Mouse (Mus musculus) stomach, embryonic 15.5 days (tissue): Measurements from ENCODE around the gene Zfand2a. TPM values are rescaled to one million over a fixed set of nuclear protein-coding genes. Genes with fewer than 3 reads are reported as not detected.

Source experiments
- ATAC-seq: fragments of 200-750 bp; cut with Nextera tagmentation; 2 replicates; pipeline ENCODE4 v1.8.0; 2017; ENCODE audit warnings: low read depth, moderate number of reproducible peaks, moderate TSS enrichment; ENCODE audit not compliant: insufficient read depth, low FRiP score
- H3K27ac ChIP-seq: fragments of 300-500 bp; sonication (generic); 2 replicates; pipeline ENCODE4 v1.5.1; 2015; ENCODE audit warnings: mild to moderate bottlenecking, inconsistent platforms
- H3K27me3 ChIP-seq: fragments of 300-500 bp; sonication (generic); replicated peaks from 2 replicates; pipeline ENCODE4 v1.6.1; 2015; ENCODE audit warnings: inconsistent platforms
- H3K36me3 ChIP-seq: fragments of 300-500 bp; sonication (generic); 2 replicates; pipeline ENCODE4 v1.6.1; 2015; ENCODE audit warnings: inconsistent platforms
- H3K4me1 ChIP-seq: fragments of 300-500 bp; sonication (generic); 2 replicates; pipeline ENCODE4 v1.6.1; 2015; ENCODE audit warnings: inconsistent platforms
- H3K4me2 ChIP-seq: fragments of 300-500 bp; sonication (generic); 2 replicates; pipeline ENCODE4 v1.6.1; 2015; ENCODE audit warnings: mild to moderate bottlenecking, inconsistent platforms
- H3K4me3 ChIP-seq: fragments of 300-500 bp; sonication (generic); replicated peaks from 2 replicates; pipeline ENCODE4 v1.5.1; 2015; ENCODE audit warnings: inconsistent platforms
- H3K9ac ChIP-seq: fragments of 300-500 bp; sonication (generic); 2 replicates; pipeline ENCODE4 v1.6.1; 2015; ENCODE audit warnings: inconsistent platforms
- H3K9me3 ChIP-seq: fragments of 300-500 bp; sonication (generic); 2 replicates; pipeline ENCODE4 v1.6.1; 2016; ENCODE audit warnings: inconsistent platforms
- WGBS: fragments of 180-500 bp; shearing (Covaris S2); methylation state at CpG from one replicate; pipeline ENCODE4 v1.1.7; 2015; 5-methylcytosine and 5-hydroxymethylcytosine counted together
- polyA plus RNA-seq: library from polyadenylated mRNA; unstranded; fragments of >200 nt; fragmentation: Nextera tagmentation; extraction: Ambion mirVana; gene quantifications from 2 replicates; pipeline ENCODE4 v1.2.1, GENCODE M21; 2015

Zfand2a gene
- polyA plus RNA-seq, 1 experiment from 2014 or later, result 7.0 TPM

- Histone ChIP-seq H3K4me3 (no peak overlapping the region), H3K36me3 (no peaks in the 10 kb centered on the region), H3K4me1 (peaks cover 4% of the 10 kb centered on the region; the same call in 1 of the 2 replicates), H3K27me3 (no peaks in the 10 kb centered on the region), H3K9me3 (no peaks in the 10 kb centered on the region), H3K9ac (no peak overlapping the region), H3K27ac (no peak overlapping the region), H3K4me2 (no peak overlapping the region)
- ATAC-seq, result no peak
- WGBS, result 63% methylated on average over 4 of the region's 4 CpGs
Measured at GRCm38 (mm10) chr5:139464874-139465273, 19.5 kb downstream of the Zfand2a start.

- Histone ChIP-seq H3K9ac (peak within 1 kb of the TSS; percentile 46; the same call in 1 of the 2 replicates), H3K4me2 (peak within 1 kb of the TSS; percentile 73), H3K4me1 (peaks cover 4% of the 10 kb centered on the region; the same call in 1 of the 2 replicates), H3K9me3 (no peaks in the 10 kb centered on the region), H3K27ac (no peak within 1 kb of the TSS), H3K4me3 (peak within 1 kb of the TSS; percentile 80), H3K36me3 (no peaks in the 10 kb centered on the region), H3K27me3 (no peaks in the 10 kb centered on the region)
- 4% methylated on average over 42 of the region's 42 CpGs for WGBS
- peak; percentile 96 for ATAC-seq
Measured at GRCm38 (mm10) chr5:139460384-139461067, 23.8 kb downstream of the Zfand2a start, which contains the start of gene 3110082I17Rik. Gene 3110082I17Rik (minus strand): TSS chr5:139460527.

- WGBS, result 10% methylated on average over 10 of the region's 10 CpGs
- 0 out of 2 replicates have a peak, but pooled peaks have one; percentile 8 for ATAC-seq
Measured at GRCm38 (mm10) chr5:139459938-139460337, 24.4 kb downstream of the Zfand2a start.

GRCm38 (mm10) chr5:139457241-139457640 lies 27.1 kb downstream of the Zfand2a start:
- peak overlapping the region; percentile 13; the same call in 1 of the 2 replicates for H3K4me2 ChIP-seq
- H3K4me1 ChIP-seq, result peaks cover 4% of the 10 kb centered on the region; the same call in 1 of the 2 replicates
- 61% methylated on average over 8 of the region's 8 CpGs for WGBS
- no peaks in the 10 kb centered on the region for H3K36me3 ChIP-seq
- H3K9ac ChIP-seq, result no peak overlapping the region
- peak overlapping the region; percentile 76 for H3K27ac ChIP-seq
- ATAC-seq, result no peak
- no peaks in the 10 kb centered on the region for H3K27me3 ChIP-seq
- H3K9me3 ChIP-seq, result no peaks in the 10 kb centered on the region
- H3K4me3 ChIP-seq, result no peak overlapping the region

More at GRCm38 (mm10) chr5:139459938-139460337, 24.4 kb downstream of the Zfand2a start:
- no peak overlapping the region for H3K27ac ChIP-seq
- H3K9ac ChIP-seq, result peak overlapping the region; percentile 46; the same call in 1 of the 2 replicates
- peak overlapping the region; percentile 73 for H3K4me2 ChIP-seq
- peaks cover 4% of the 10 kb centered on the region; the same call in 1 of the 2 replicates for H3K4me1 ChIP-seq
- H3K27me3 ChIP-seq, result no peaks in the 10 kb centered on the region
- H3K4me3 ChIP-seq, result peak overlapping the region; percentile 80
- no peaks in the 10 kb centered on the region for H3K9me3 ChIP-seq
- no peaks in the 10 kb centered on the region for H3K36me3 ChIP-seq

DNA sequence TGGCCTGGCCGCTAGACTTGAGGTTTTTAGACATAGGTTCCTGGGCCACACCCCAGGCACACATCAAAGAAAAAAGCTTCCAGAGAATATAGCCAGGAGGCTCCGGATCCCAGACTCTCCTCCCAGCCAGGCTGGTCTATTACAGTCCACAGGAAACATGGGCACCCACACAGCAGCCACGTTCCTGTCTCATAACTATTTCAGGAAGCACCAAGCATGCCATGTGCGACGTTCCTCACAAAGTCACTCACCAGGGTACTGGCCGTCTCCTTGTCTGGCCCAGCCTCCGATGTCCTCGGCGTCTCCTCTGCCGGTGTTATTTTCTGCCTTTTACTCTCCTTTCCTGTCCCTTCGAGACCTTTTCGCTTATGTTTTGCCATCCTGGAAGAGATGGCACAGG lies 29.2 kb downstream of the Zfand2a start:
- H3K9ac ChIP-seq, result no peak overlapping the region
- 91% methylated on average over 12 of the region's 12 CpGs for WGBS
- no peak overlapping the region for H3K4me2 ChIP-seq

GRCm38 (mm10) chr5:139453031-139453430 lies 31.3 kb downstream of the Zfand2a start:
- Histone ChIP-seq H3K4me2 (no peak overlapping the region), H3K27ac (peak overlapping the region; percentile 58), H3K9me3 (no peaks in the 10 kb centered on the region), H3K4me3 (no peak overlapping the region), H3K27me3 (no peaks in the 10 kb centered on the region), H3K9ac (no peak overlapping the region), H3K4me1 (peaks cover 8% of the 10 kb centered on the region), H3K36me3 (no peaks in the 10 kb centered on the region)
- no peak for ATAC-seq
- WGBS, result 84% methylated on average over 10 of the region's 10 CpGs

More for the DNA sequence above, 29.2 kb downstream of the Zfand2a start:
- no peak overlapping the region for H3K4me3 ChIP-seq
- no peaks in the 10 kb centered on the region for H3K4me1 ChIP-seq
- H3K27me3 ChIP-seq, result no peaks in the 10 kb centered on the region
- H3K36me3 ChIP-seq, result no peaks in the 10 kb centered on the region
- H3K27ac ChIP-seq, result no peak overlapping the region
- no peak for ATAC-seq
- H3K9me3 ChIP-seq, result no peaks in the 10 kb centered on the region

- WGBS, result 28% methylated on average over 4 of the region's 4 CpGs
- no peak overlapping the region for H3K27ac ChIP-seq
Measured at GRCm38 (mm10) chr5:139449926-139450325, 34.4 kb downstream of the Zfand2a start.

GRCm38 (mm10) chr5:139449161-139449791 lies 35.1 kb downstream of the Zfand2a start:
- Histone ChIP-seq H3K4me3 (no peak overlapping the region), H3K27ac (no peak overlapping the region), H3K36me3 (no peaks in the 10 kb centered on the region), H3K27me3 (no peaks in the 10 kb centered on the region), H3K9me3 (no peaks in the 10 kb centered on the region), H3K4me1 (peaks cover 8% of the 10 kb centered on the region), H3K4me2 (no peak overlapping the region), H3K9ac (no peak overlapping the region)
- no peak for ATAC-seq
- 34% methylated on average over 5 of the region's 5 CpGs for WGBS

More at GRCm38 (mm10) chr5:139449926-139450325, 34.4 kb downstream of the Zfand2a start:
- no peaks in the 10 kb centered on the region for H3K27me3 ChIP-seq
- H3K4me3 ChIP-seq, result no peak overlapping the region
- no peaks in the 10 kb centered on the region for H3K36me3 ChIP-seq
- H3K9ac ChIP-seq, result no peak overlapping the region; the same call in 1 of the 2 replicates
- no peak for ATAC-seq
- no peak overlapping the region for H3K4me2 ChIP-seq
- H3K4me1 ChIP-seq, result peaks cover 8% of the 10 kb centered on the region
- no peaks in the 10 kb centered on the region for H3K9me3 ChIP-seq

DNA sequence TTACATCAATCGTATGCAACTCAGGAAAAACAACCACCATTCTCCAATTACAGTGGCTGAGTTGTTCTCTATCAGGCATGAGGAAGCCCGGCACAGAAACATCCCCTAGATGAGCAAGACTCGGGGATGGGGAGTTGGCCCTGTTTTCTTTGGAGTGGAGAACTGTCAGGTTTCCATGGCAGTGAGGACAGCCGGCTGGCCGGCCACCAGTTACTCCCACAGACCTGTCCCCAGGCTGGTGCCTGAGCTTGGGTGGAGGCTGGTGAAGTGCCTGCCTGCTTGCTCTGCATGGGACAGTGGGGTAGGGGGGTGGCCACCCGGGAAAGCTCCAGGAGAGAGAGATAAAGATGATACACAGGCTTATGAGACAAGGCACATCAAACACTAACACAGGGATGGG lies 36.3 kb downstream of the Zfand2a start:
- Histone ChIP-seq H3K4me2 (no peak overlapping the region), H3K36me3 (no peaks in the 10 kb centered on the region), H3K4me1 (peaks cover 8% of the 10 kb centered on the region), H3K27me3 (no peaks in the 10 kb centered on the region), H3K4me3 (no peak overlapping the region), H3K9me3 (no peaks in the 10 kb centered on the region), H3K27ac (no peak overlapping the region), H3K9ac (no peak overlapping the region)
- WGBS, result 70% methylated on average over 6 of the region's 6 CpGs
- no peak for ATAC-seq

DNA sequence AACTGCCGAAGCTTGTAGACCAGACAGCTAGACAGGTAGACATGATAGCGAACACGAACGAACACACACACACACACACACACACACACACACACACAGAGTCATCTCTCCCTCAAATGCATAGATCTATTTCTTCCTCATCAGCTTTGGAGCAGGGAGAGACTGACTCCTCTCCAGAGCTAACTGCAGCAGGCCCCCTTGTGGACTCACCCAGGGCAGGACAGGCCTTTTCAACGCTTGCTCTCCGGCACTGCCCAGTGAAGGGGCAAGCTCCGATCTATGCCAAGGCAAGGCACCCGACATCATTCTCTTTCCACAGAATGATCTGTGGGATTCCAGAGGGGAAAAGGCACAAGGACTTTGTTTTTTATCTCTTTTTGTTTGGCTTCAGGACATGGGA lies 39.1 kb downstream of the Zfand2a start:
- no peak overlapping the region for H3K4me2 ChIP-seq
- no peak for ATAC-seq
- H3K27ac ChIP-seq, result no peak overlapping the region
- peaks cover 12% of the 10 kb centered on the region for H3K4me1 ChIP-seq
- H3K27me3 ChIP-seq, result no peaks in the 10 kb centered on the region
- H3K36me3 ChIP-seq, result no peaks in the 10 kb centered on the region
- H3K9me3 ChIP-seq, result no peaks in the 10 kb centered on the region
- WGBS, result 75% methylated on average over 8 of the region's 8 CpGs
- no peak overlapping the region for H3K4me3 ChIP-seq
- H3K9ac ChIP-seq, result no peak overlapping the region

DNA sequence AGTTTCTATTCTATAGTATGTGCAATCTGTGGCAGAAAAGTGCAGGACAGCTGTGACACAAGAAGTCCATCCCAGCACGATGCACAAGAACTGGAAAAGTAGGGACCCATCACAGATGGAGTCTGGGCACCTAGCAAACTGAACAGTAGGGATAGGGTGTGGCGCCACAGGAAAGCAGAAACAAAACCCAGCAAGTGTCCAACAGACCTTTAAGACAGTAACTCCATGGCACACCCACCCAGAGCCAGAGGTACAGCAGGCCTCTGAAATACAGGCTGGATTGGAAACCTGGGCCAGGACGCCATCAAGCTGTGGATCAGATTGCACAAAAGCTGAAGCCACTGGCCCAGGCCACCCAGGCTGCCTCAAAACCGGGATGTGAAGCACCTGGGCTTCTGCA lies 41.4 kb downstream of the Zfand2a start:
- H3K27me3 ChIP-seq, result no peaks in the 10 kb centered on the region
- no peak overlapping the region for H3K27ac ChIP-seq
- peaks cover 7% of the 10 kb centered on the region for H3K4me1 ChIP-seq
- WGBS, result 57% methylated on average over 4 of the region's 4 CpGs
- no peak overlapping the region for H3K9ac ChIP-seq
- H3K9me3 ChIP-seq, result no peaks in the 10 kb centered on the region
- no peak overlapping the region for H3K4me2 ChIP-seq
- no peak for ATAC-seq
- H3K36me3 ChIP-seq, result no peaks in the 10 kb centered on the region
- no peak overlapping the region for H3K4me3 ChIP-seq

- 63% methylated on average over 12 of the region's 12 CpGs for WGBS
- Histone ChIP-seq H3K4me3 (no peak overlapping the region), H3K27ac (no peak overlapping the region; the same call in 1 of the 2 replicates), H3K36me3 (no peaks in the 10 kb centered on the region), H3K4me2 (no peak overlapping the region), H3K9me3 (no peaks in the 10 kb centered on the region), H3K4me1 (peaks cover 7% of the 10 kb centered on the region), H3K27me3 (no peaks in the 10 kb centered on the region), H3K9ac (no peak overlapping the region)
- no peak for ATAC-seq
Measured at GRCm38 (mm10) chr5:139442428-139442827, 41.9 kb downstream of the Zfand2a start.
